Mouse (Mus musculus) testis, adult 2 months (tissue): ENCODE measurements around the gene Hexim2. TPM values are rescaled to one million over a fixed set of nuclear protein-coding genes. Genes with fewer than 3 reads are reported as not detected.
A peak's percentile ranks its signal among the peaks of the same experiment; 100 is the strongest.

Source experiments
- H3K27ac ChIP-seq: fragments of 200-500 bp; 2 replicates; pipeline ENCODE4 v1.5.1; 2012; ENCODE audit warnings: low read depth, low read length; ENCODE audit not compliant: control insufficient read depth, insufficient read depth
- H3K27me3 ChIP-seq: fragments of 200-500 bp; 2 replicates; pipeline ENCODE4 v1.6.1; 2012; ENCODE audit warnings: mild to moderate bottlenecking, low read length, moderate library complexity; ENCODE audit not compliant: control insufficient read depth, insufficient read depth
- H3K36me3 ChIP-seq: fragments of 200-500 bp; 2 replicates; pipeline ENCODE4 v1.6.1; 2012; ENCODE audit warnings: mild to moderate bottlenecking, low read length; ENCODE audit not compliant: control insufficient read depth, insufficient read depth
- H3K4me1 ChIP-seq: fragments of 200-500 bp; 2 replicates; pipeline ENCODE4 v1.6.1; 2012; ENCODE audit warnings: low read length; ENCODE audit not compliant: control insufficient read depth, insufficient read depth
- H3K4me3 ChIP-seq: fragments of 200-500 bp; 2 replicates; pipeline ENCODE4 v1.5.1; 2012; ENCODE audit warnings: low read depth, mild to moderate bottlenecking, low read length, moderate library complexity, mixed read lengths; ENCODE audit not compliant: control insufficient read depth
- CTCF ChIP-seq: fragments of 200-500 bp; IDR thresholded peaks from 2 replicates; pipeline ENCODE4 v1.5.1; 2012; ENCODE audit warnings: low read depth, mild to moderate bottlenecking, inconsistent platforms, low read length, moderate library complexity; ENCODE audit not compliant: control insufficient read depth, insufficient read depth, insufficient replicate concordance
- POLR2A ChIP-seq: fragments of 200-500 bp; IDR thresholded peaks from 2 replicates; pipeline ENCODE4 v1.6.1; 2012; ENCODE audit warnings: low read depth, mild to moderate bottlenecking, inconsistent platforms, low read length, moderate library complexity; ENCODE audit not compliant: control insufficient read depth
- polyA plus RNA-seq: library from polyadenylated mRNA; depleted of rRNA; stranded (reverse); fragments of >200 nt; gene quantifications from 2 replicates; pipeline ENCODE4 v1.2.3, GENCODE M21; 2012

Gene Hexim2
- polyA plus RNA-seq, 1 experiment, result 38.8 TPM

DNA sequence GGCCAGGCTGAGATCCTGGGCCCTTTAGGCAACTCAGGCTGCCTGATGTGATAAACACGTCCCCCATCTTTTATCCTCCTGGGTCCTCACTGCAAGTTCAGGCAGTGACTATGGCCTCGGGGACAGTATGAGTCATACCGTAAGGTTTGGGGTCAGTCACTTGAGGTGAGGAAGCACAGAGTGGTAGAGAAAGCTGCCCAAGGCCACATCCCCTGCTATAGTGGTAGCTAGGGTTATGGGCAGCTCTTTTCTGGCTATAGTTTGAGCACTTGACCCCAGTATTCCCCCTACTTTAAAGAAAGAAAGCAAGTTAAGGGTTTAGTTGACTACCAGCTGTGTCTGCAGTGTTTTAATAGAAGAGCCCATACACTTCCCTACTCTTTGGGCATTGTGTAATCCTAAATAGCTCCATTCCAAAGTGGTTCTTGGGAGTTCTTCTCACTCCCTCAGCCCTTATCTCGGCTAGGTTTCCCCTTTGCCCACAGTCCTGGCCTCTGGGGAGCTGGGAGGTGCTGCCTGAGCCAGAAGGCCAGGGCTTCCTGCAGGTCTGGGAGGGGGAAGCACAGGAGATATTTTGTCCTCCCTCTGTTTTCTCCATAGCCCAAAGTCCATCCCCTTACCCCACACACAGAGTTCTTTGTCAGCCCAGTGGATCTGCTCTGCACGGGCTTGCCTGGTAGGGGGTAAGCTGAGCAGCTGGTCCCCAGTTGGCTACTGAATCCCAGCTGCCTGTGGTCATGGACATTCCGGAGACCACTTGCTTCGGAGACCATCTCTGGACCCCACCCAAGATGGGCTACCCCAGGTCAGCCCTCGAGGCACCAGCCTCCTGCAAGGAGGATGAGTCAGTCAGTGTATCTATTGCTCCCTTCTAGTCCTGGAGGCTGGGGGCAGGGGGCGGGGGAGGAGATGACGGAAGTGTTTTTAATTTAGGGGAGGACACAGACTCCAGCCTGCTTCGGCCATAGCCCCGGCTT, 12.4 kb downstream of the Hexim2 start:
- Histone ChIP-seq H3K36me3 (no peaks in the 10 kb centered on the region), H3K27me3 (no peaks in the 10 kb centered on the region), H3K4me1 (peaks cover 15% of the 10 kb centered on the region), H3K4me3 (no peak overlapping the region), H3K27ac (no peak overlapping the region)
- TF ChIP-seq CTCF (no peak), POLR2A (no peak)

DNA sequence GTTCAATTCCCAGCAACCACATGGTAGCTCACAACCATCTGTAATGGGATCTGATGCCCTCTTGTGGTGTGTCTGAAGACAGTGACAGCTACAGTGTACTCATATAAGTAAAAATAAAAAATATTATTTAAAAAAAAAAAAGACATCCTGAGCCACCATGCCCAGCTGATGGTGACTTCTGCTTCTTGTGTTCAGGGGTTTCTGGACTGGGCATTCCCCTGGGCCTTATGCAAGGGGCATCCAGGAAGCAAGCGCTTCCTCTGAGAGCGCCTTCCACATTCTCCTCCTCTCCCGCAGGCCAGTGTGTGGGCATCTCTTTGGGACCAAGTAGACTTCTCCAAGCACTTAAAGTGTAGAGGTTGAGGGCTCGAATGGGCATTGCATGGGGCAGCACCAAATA, 14.2 kb downstream of the Hexim2 start:
- Histone ChIP-seq H3K4me1 (peaks cover 16% of the 10 kb centered on the region), H3K27me3 (no peaks in the 10 kb centered on the region), H3K4me3 (no peak overlapping the region), H3K27ac (no peak overlapping the region), H3K36me3 (no peaks in the 10 kb centered on the region)
- no peak for TF ChIP-seq POLR2A
- TF ChIP-seq CTCF, result no peak

- Histone ChIP-seq H3K36me3 (no peaks in the 10 kb centered on the region), H3K27ac (no peak overlapping the region), H3K4me3 (no peak overlapping the region), H3K4me1 (peaks cover 7% of the 10 kb centered on the region), H3K27me3 (no peaks in the 10 kb centered on the region)
- TF ChIP-seq POLR2A (no peak), CTCF (no peak)
Observed at GRCm38 (mm10) chr11:103147766-103148165, 15.5 kb downstream of the Hexim2 start.

GRCm38 (mm10) chr11:103149771-103150170, 17.5 kb downstream of the Hexim2 start:
- H3K4me1 ChIP-seq, result peaks cover 4% of the 10 kb centered on the region
- H3K27me3 ChIP-seq, result no peaks in the 10 kb centered on the region
- no peak for TF ChIP-seq CTCF
- no peak for TF ChIP-seq POLR2A
- H3K36me3 ChIP-seq, result no peaks in the 10 kb centered on the region
- H3K27ac ChIP-seq, result no peak overlapping the region
- no peak overlapping the region for H3K4me3 ChIP-seq

GRCm38 (mm10) chr11:103158621-103159478, 26.6 kb downstream of the Hexim2 start:
- H3K27me3 ChIP-seq, result no peaks in the 10 kb centered on the region
- peak overlapping the region; percentile 74 for H3K4me3 ChIP-seq
- H3K4me1 ChIP-seq, result peaks cover 9% of the 10 kb centered on the region
- H3K36me3 ChIP-seq, result no peaks in the 10 kb centered on the region
- TF ChIP-seq CTCF (peak; percentile 98), POLR2A (peak; percentile 39; the same call in 1 of the 2 replicates)
- H3K27ac ChIP-seq, result peak overlapping the region; percentile 73

DNA sequence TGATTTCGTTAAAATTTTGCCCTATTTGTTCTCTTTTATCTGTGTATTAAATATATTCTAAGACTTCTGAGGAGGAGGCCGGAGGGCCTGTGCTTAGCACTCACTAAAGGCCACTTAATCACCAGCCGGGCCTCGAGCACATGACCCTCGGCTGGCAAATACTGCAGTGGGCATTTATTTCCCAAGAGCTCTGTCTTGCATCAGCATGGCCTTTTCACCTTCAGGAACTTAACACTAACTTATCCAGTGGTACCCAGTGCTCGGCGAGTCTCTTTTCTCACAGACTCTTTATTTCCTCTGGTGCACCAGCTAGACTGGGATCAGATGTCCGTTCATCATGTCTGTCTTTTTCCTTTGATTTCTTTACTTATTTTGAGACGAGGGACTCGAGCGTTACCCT, 28.5 kb downstream of the Hexim2 start:
- TF ChIP-seq CTCF (no peak), POLR2A (no peak)
- Histone ChIP-seq H3K4me3 (no peak overlapping the region), H3K4me1 (peaks cover 11% of the 10 kb centered on the region), H3K36me3 (no peaks in the 10 kb centered on the region), H3K27ac (no peak overlapping the region), H3K27me3 (no peaks in the 10 kb centered on the region)

GRCm38 (mm10) chr11:103161449-103161848, 29.2 kb downstream of the Hexim2 start:
- Histone ChIP-seq H3K27ac (no peak overlapping the region), H3K4me1 (peaks cover 11% of the 10 kb centered on the region), H3K4me3 (no peak overlapping the region), H3K27me3 (no peaks in the 10 kb centered on the region), H3K36me3 (no peaks in the 10 kb centered on the region)
- TF ChIP-seq CTCF (no peak), POLR2A (no peak)
